Mouse (Mus musculus): ENCODE results near the gene Ncf1. TPM values are rescaled to one million over a fixed set of nuclear protein-coding genes. Genes with fewer than 3 reads are reported as not detected.

Gene Ncf1
- 14.3 and 18.9 TPM in 2 replicates for polyA plus RNA-seq (2012; rRNA removed)

- WGBS, result 82% methylated on average over 7 of the region's 7 CpGs
- peak within 1 kb of the TSS; percentile 40 for H3K4me3 ChIP-seq (ENCODE audit: low read depth, low read length)
- H3K27ac ChIP-seq (ENCODE audit: insufficient read depth, low read depth, low read length), result peak within 1 kb of the TSS; percentile 67
- peaks cover 14% of the 10 kb centered on the region for H3K4me1 ChIP-seq (ENCODE audit: control insufficient read depth, insufficient read depth, insufficient read length, low read length)
- H3K27me3 ChIP-seq (ENCODE audit: control insufficient read depth, insufficient read depth, low read length), result no peaks in the 10 kb centered on the region
- TF ChIP-seq POLR2A (IDR thresholded peaks at IDR 0.05; ENCODE audit: low read depth, low read length) (no peak), CTCF (IDR thresholded peaks at IDR 0.05; ENCODE audit: extremely low read depth, insufficient read length, insufficient replicate concordance, low read depth, low read length) (no peak)
- H3K36me3 ChIP-seq (ENCODE audit: control insufficient read depth, insufficient read depth, low read length), result no peaks in the 10 kb centered on the region
These were observed at the start of gene Ncf1 for GRCm38 (mm10) chr5:134229391-134229790. Gene Ncf1, minus strand, starts transcription at chr5:134229625.

- Histone ChIP-seq H3K27ac (ENCODE audit: insufficient read depth, low read depth, low read length) (no peak overlapping the region), H3K4me1 (ENCODE audit: control insufficient read depth, insufficient read depth, insufficient read length, low read length) (no peaks in the 10 kb centered on the region; the same call in 1 of the 2 replicates)
These were observed 47.7 kb upstream of the Ncf1 start for GRCm38 (mm10) chr5:134277109-134277508.

GRCm38 (mm10) chr5:134275556-134275955 is 46.1 kb upstream of the Ncf1 start:
- 85% methylated on average over 10 of the region's 10 CpGs for WGBS
- H3K27ac ChIP-seq (ENCODE audit: insufficient read depth, low read depth, low read length), result no peak overlapping the region
- H3K27me3 ChIP-seq (ENCODE audit: control insufficient read depth, insufficient read depth, low read length), result no peaks in the 10 kb centered on the region
- no peaks in the 10 kb centered on the region; the same call in 1 of the 2 replicates for H3K4me1 ChIP-seq (ENCODE audit: control insufficient read depth, insufficient read depth, insufficient read length, low read length)
- TF ChIP-seq POLR2A (IDR thresholded peaks at IDR 0.05; ENCODE audit: low read depth, low read length), result no peak
- TF ChIP-seq CTCF (IDR thresholded peaks at IDR 0.05; ENCODE audit: extremely low read depth, insufficient read length, insufficient replicate concordance, low read depth, low read length), result no peak
- peaks cover 58% of the 10 kb centered on the region for H3K36me3 ChIP-seq (ENCODE audit: control insufficient read depth, insufficient read depth, low read length)
- no peak overlapping the region for H3K4me3 ChIP-seq (ENCODE audit: low read depth, low read length)

More at GRCm38 (mm10) chr5:134277109-134277508, 47.7 kb upstream of the Ncf1 start:
- WGBS, result 78% methylated on average over 4 of the region's 4 CpGs
- TF ChIP-seq POLR2A (IDR thresholded peaks at IDR 0.05; ENCODE audit: low read depth, low read length) (no peak), CTCF (IDR thresholded peaks at IDR 0.05; ENCODE audit: extremely low read depth, insufficient read length, insufficient replicate concordance, low read depth, low read length) (no peak)
- Histone ChIP-seq H3K36me3 (ENCODE audit: control insufficient read depth, insufficient read depth, low read length) (peaks cover 51% of the 10 kb centered on the region), H3K27me3 (ENCODE audit: control insufficient read depth, insufficient read depth, low read length) (no peaks in the 10 kb centered on the region), H3K4me3 (ENCODE audit: low read depth, low read length) (no peak overlapping the region)

- no peaks in the 10 kb centered on the region; the same call in none of the 2 replicates for H3K4me1 ChIP-seq (ENCODE audit: control insufficient read depth, insufficient read depth, insufficient read length, low read length)
- no peak for TF ChIP-seq POLR2A (IDR thresholded peaks at IDR 0.05; ENCODE audit: low read depth, low read length)
- no peak for TF ChIP-seq CTCF (IDR thresholded peaks at IDR 0.05; ENCODE audit: extremely low read depth, insufficient read length, insufficient replicate concordance, low read depth, low read length)
- no peak overlapping the region for H3K27ac ChIP-seq (ENCODE audit: insufficient read depth, low read depth, low read length)
- H3K4me3 ChIP-seq (ENCODE audit: low read depth, low read length), result no peak overlapping the region
- H3K36me3 ChIP-seq (ENCODE audit: control insufficient read depth, insufficient read depth, low read length), result peaks cover 57% of the 10 kb centered on the region
- no peaks in the 10 kb centered on the region for H3K27me3 ChIP-seq (ENCODE audit: control insufficient read depth, insufficient read depth, low read length)
- 61% methylated on average over 11 of the region's 11 CpGs for WGBS
These were observed 45.6 kb upstream of the Ncf1 start for GRCm38 (mm10) chr5:134275021-134275420.

GRCm38 (mm10) chr5:134273761-134274160 is 44.3 kb upstream of the Ncf1 start:
- TF ChIP-seq POLR2A (IDR thresholded peaks at IDR 0.05; ENCODE audit: low read depth, low read length) (no peak), CTCF (IDR thresholded peaks at IDR 0.05; ENCODE audit: extremely low read depth, insufficient read length, insufficient replicate concordance, low read depth, low read length) (no peak)
- WGBS, result 82% methylated on average over 8 of the region's 8 CpGs
- peaks cover 50% of the 10 kb centered on the region for H3K36me3 ChIP-seq (ENCODE audit: control insufficient read depth, insufficient read depth, low read length)

GRCm38 (mm10) chr5:134272761-134273160 is 43.3 kb upstream of the Ncf1 start:
- peaks cover 3% of the 10 kb centered on the region for H3K4me1 ChIP-seq (ENCODE audit: control insufficient read depth, insufficient read depth, insufficient read length, low read length)
- H3K27ac ChIP-seq (ENCODE audit: insufficient read depth, low read depth, low read length), result no peak overlapping the region
- no peaks in the 10 kb centered on the region for H3K27me3 ChIP-seq (ENCODE audit: control insufficient read depth, insufficient read depth, low read length)
- peaks cover 45% of the 10 kb centered on the region for H3K36me3 ChIP-seq (ENCODE audit: control insufficient read depth, insufficient read depth, low read length)
- 79% methylated on average over 11 of the region's 11 CpGs for WGBS
- H3K4me3 ChIP-seq (ENCODE audit: low read depth, low read length), result no peak overlapping the region
- TF ChIP-seq CTCF (IDR thresholded peaks at IDR 0.05; ENCODE audit: extremely low read depth, insufficient read length, insufficient replicate concordance, low read depth, low read length) (no peak), POLR2A (IDR thresholded peaks at IDR 0.05; ENCODE audit: low read depth, low read length) (no peak)

More at GRCm38 (mm10) chr5:134273761-134274160, 44.3 kb upstream of the Ncf1 start:
- no peaks in the 10 kb centered on the region for H3K27me3 ChIP-seq (ENCODE audit: control insufficient read depth, insufficient read depth, low read length)
- no peak overlapping the region for H3K27ac ChIP-seq (ENCODE audit: insufficient read depth, low read depth, low read length)
- H3K4me3 ChIP-seq (ENCODE audit: low read depth, low read length), result no peak overlapping the region
- H3K4me1 ChIP-seq (ENCODE audit: control insufficient read depth, insufficient read depth, insufficient read length, low read length), result peaks cover 2% of the 10 kb centered on the region

- Histone ChIP-seq H3K36me3 (ENCODE audit: control insufficient read depth, insufficient read depth, low read length) (peaks cover 49% of the 10 kb centered on the region), H3K27me3 (ENCODE audit: control insufficient read depth, insufficient read depth, low read length) (no peaks in the 10 kb centered on the region), H3K4me1 (ENCODE audit: control insufficient read depth, insufficient read depth, insufficient read length, low read length) (peaks cover 3% of the 10 kb centered on the region), H3K4me3 (ENCODE audit: low read depth, low read length) (no peak overlapping the region), H3K27ac (ENCODE audit: insufficient read depth, low read depth, low read length) (no peak overlapping the region)
- WGBS, result 85% methylated on average over 11 of the region's 11 CpGs
- TF ChIP-seq CTCF (IDR thresholded peaks at IDR 0.05; ENCODE audit: extremely low read depth, insufficient read length, insufficient replicate concordance, low read depth, low read length) (no peak), POLR2A (IDR thresholded peaks at IDR 0.05; ENCODE audit: low read depth, low read length) (no peak)
These were observed 42.0 kb upstream of the Ncf1 start for GRCm38 (mm10) chr5:134271421-134271820.

Measured in small intestine, adult 2 months (tissue).